Mouse (Mus musculus): ENCODE measurements around the gene Anxa3. TPM values are rescaled to one million over a fixed set of nuclear protein-coding genes. Genes with fewer than 3 reads are reported as not detected.

The Anxa3 gene
- polyA plus RNA-seq, 1 experiment = 93.3 TPM

- no peak for TF ChIP-seq MYOD1 (IDR thresholded peaks at IDR 0.05; ENCODE audit: control insufficient read depth in 1 of 3, insufficient read length in 2 of 3, low read depth in 2 of 3)
- TF ChIP-seq TCF3 (IDR thresholded peaks at IDR 0.05; ENCODE audit: insufficient read length, low read depth) = no peak
- no peak for TF ChIP-seq TCF12 (IDR thresholded peaks at IDR 0.05; ENCODE audit: insufficient read depth, poor library complexity, severe bottlenecking)
- TF ChIP-seq E2F4 (IDR thresholded peaks at IDR 0.05; ENCODE audit: insufficient read depth) = no peak
- no peak for TF ChIP-seq REST (IDR thresholded peaks at IDR 0.05; ENCODE audit: insufficient read depth, insufficient read length)
- TF ChIP-seq USF1 (IDR thresholded peaks at IDR 0.05; ENCODE audit: low read depth) = no peak
- TF ChIP-seq POLR2A (IDR thresholded peaks at IDR 0.05; ENCODE audit: insufficient read length, low read depth) = no peak
- TF ChIP-seq CEBPB (IDR thresholded peaks at IDR 0.05; ENCODE audit: insufficient read depth, poor library complexity, severe bottlenecking) = no peak
- TF ChIP-seq SRF (IDR thresholded peaks at IDR 0.05; ENCODE audit: control insufficient read depth, insufficient read length, low read depth) = no peak
- TF ChIP-seq MYOG (IDR thresholded peaks at IDR 0.05; ENCODE audit: control insufficient read depth in 1 of 3, insufficient read depth in 1 of 3, insufficient read length in 2 of 3, low read depth in 2 of 3) = no peak
- TF ChIP-seq POLR2AphosphoS2 (IDR thresholded peaks at IDR 0.05; ENCODE audit: insufficient read length, low read depth) = no peak
- no peak for TF ChIP-seq MAX (IDR thresholded peaks at IDR 0.05; ENCODE audit: low read depth)
- no peaks in the 10 kb centered on the region for H3K27me3 ChIP-seq (ENCODE audit: control insufficient read depth, insufficient read depth, insufficient read length)
- H3K36me3 ChIP-seq (ENCODE audit: control insufficient read depth, insufficient read depth) = no peaks in the 10 kb centered on the region
- H3K4me2 ChIP-seq (ENCODE audit: low read depth) = no peak overlapping the region
- no peak overlapping the region for H3K4me3 ChIP-seq
- no peak overlapping the region for H3ac ChIP-seq (ENCODE audit: control insufficient read depth, insufficient read length)
- H3K79me2 ChIP-seq (ENCODE audit: control insufficient read depth, insufficient read depth) = no peaks in the 10 kb centered on the region
These were observed 75.8 kb downstream of the Anxa3 start for GRCm38 (mm10) chr5:96868893-96869292.

- no peaks in the 10 kb centered on the region for H3K36me3 ChIP-seq (ENCODE audit: control insufficient read depth, insufficient read depth)
- no peaks in the 10 kb centered on the region for H3K27me3 ChIP-seq (ENCODE audit: control insufficient read depth, insufficient read depth, insufficient read length)
- H3ac ChIP-seq (ENCODE audit: control insufficient read depth, insufficient read length) = no peak overlapping the region
- no peak overlapping the region for H3K4me3 ChIP-seq
- H3K4me2 ChIP-seq (ENCODE audit: low read depth) = no peak overlapping the region
- no peaks in the 10 kb centered on the region for H3K79me2 ChIP-seq (ENCODE audit: control insufficient read depth, insufficient read depth)
- TF ChIP-seq MYOD1 (IDR thresholded peaks at IDR 0.05; ENCODE audit: control insufficient read depth in 1 of 3, insufficient read length in 2 of 3, low read depth in 2 of 3) (no peak), REST (IDR thresholded peaks at IDR 0.05; ENCODE audit: insufficient read depth, insufficient read length) (no peak), MAX (IDR thresholded peaks at IDR 0.05; ENCODE audit: low read depth) (no peak), POLR2A (IDR thresholded peaks at IDR 0.05; ENCODE audit: insufficient read length, low read depth) (no peak), TCF12 (IDR thresholded peaks at IDR 0.05; ENCODE audit: insufficient read depth, poor library complexity, severe bottlenecking) (no peak), TCF3 (IDR thresholded peaks at IDR 0.05; ENCODE audit: insufficient read length, low read depth) (no peak), POLR2AphosphoS2 (IDR thresholded peaks at IDR 0.05; ENCODE audit: insufficient read length, low read depth) (no peak), USF1 (IDR thresholded peaks at IDR 0.05; ENCODE audit: low read depth) (no peak), CEBPB (IDR thresholded peaks at IDR 0.05; ENCODE audit: insufficient read depth, poor library complexity, severe bottlenecking) (no peak)
These were observed 77.9 kb downstream of the Anxa3 start for GRCm38 (mm10) chr5:96870996-96871395.

- Histone ChIP-seq H3K27me3 (ENCODE audit: control insufficient read depth, insufficient read depth, insufficient read length) (no peaks in the 10 kb centered on the region), H3K79me2 (ENCODE audit: control insufficient read depth, insufficient read depth) (no peaks in the 10 kb centered on the region), H3K36me3 (ENCODE audit: control insufficient read depth, insufficient read depth) (no peaks in the 10 kb centered on the region), H3K4me3 (no peak overlapping the region), H3ac (ENCODE audit: control insufficient read depth, insufficient read length) (no peak overlapping the region), H3K4me2 (ENCODE audit: low read depth) (no peak overlapping the region)
- TF ChIP-seq TCF12 (IDR thresholded peaks at IDR 0.05; ENCODE audit: insufficient read depth, poor library complexity, severe bottlenecking) = no peak
These were observed 85.0 kb downstream of the Anxa3 start for GRCm38 (mm10) chr5:96878178-96878577.

GRCm38 (mm10) chr5:96878851-96879540 lies 85.9 kb downstream of the Anxa3 start:
- Histone ChIP-seq H3K79me2 (ENCODE audit: control insufficient read depth, insufficient read depth) (no peaks in the 10 kb centered on the region), H3ac (ENCODE audit: control insufficient read depth, insufficient read length) (no peak overlapping the region), H3K4me3 (no peak overlapping the region), H3K36me3 (ENCODE audit: control insufficient read depth, insufficient read depth) (no peaks in the 10 kb centered on the region), H3K4me2 (ENCODE audit: low read depth) (no peak overlapping the region), H3K27me3 (ENCODE audit: control insufficient read depth, insufficient read depth, insufficient read length) (no peaks in the 10 kb centered on the region)
- no peak for TF ChIP-seq USF1 (IDR thresholded peaks at IDR 0.05; ENCODE audit: low read depth)
- TF ChIP-seq SRF (IDR thresholded peaks at IDR 0.05; ENCODE audit: control insufficient read depth, insufficient read length, low read depth) = no peak
- no peak for TF ChIP-seq POLR2AphosphoS2 (IDR thresholded peaks at IDR 0.05; ENCODE audit: insufficient read length, low read depth)
- TF ChIP-seq MAX (IDR thresholded peaks at IDR 0.05; ENCODE audit: low read depth) = no peak
- TF ChIP-seq POLR2A (IDR thresholded peaks at IDR 0.05; ENCODE audit: insufficient read length, low read depth) = no peak
- TF ChIP-seq MYOG (IDR thresholded peaks at IDR 0.05; ENCODE audit: control insufficient read depth in 1 of 3, insufficient read depth in 1 of 3, insufficient read length in 2 of 3, low read depth in 2 of 3) = no peak
- no peak for TF ChIP-seq MYOD1 (IDR thresholded peaks at IDR 0.05; ENCODE audit: control insufficient read depth in 1 of 3, insufficient read length in 2 of 3, low read depth in 2 of 3)
- TF ChIP-seq E2F4 (IDR thresholded peaks at IDR 0.05; ENCODE audit: insufficient read depth) = no peak
- no peak for TF ChIP-seq CEBPB (IDR thresholded peaks at IDR 0.05; ENCODE audit: insufficient read depth, poor library complexity, severe bottlenecking)
- no peak for TF ChIP-seq TCF12 (IDR thresholded peaks at IDR 0.05; ENCODE audit: insufficient read depth, poor library complexity, severe bottlenecking)
- TF ChIP-seq TCF3 (IDR thresholded peaks at IDR 0.05; ENCODE audit: insufficient read length, low read depth) = no peak
- no peak for TF ChIP-seq REST (IDR thresholded peaks at IDR 0.05; ENCODE audit: insufficient read depth, insufficient read length)

GRCm38 (mm10) chr5:96880231-96880630 lies 87.1 kb downstream of the Anxa3 start:
- H3K4me3 ChIP-seq = no peak overlapping the region
- H3K4me2 ChIP-seq (ENCODE audit: low read depth) = no peak overlapping the region
- H3K36me3 ChIP-seq (ENCODE audit: control insufficient read depth, insufficient read depth) = no peaks in the 10 kb centered on the region
- H3K27me3 ChIP-seq (ENCODE audit: control insufficient read depth, insufficient read depth, insufficient read length) = no peaks in the 10 kb centered on the region
- H3ac ChIP-seq (ENCODE audit: control insufficient read depth, insufficient read length) = no peak overlapping the region
- no peak for TF ChIP-seq SRF (IDR thresholded peaks at IDR 0.05; ENCODE audit: control insufficient read depth, insufficient read length, low read depth)
- TF ChIP-seq MYOG (IDR thresholded peaks at IDR 0.05; ENCODE audit: control insufficient read depth in 1 of 3, insufficient read depth in 1 of 3, insufficient read length in 2 of 3, low read depth in 2 of 3) = no peak
- no peak for TF ChIP-seq TCF12 (IDR thresholded peaks at IDR 0.05; ENCODE audit: insufficient read depth, poor library complexity, severe bottlenecking)
- no peak for TF ChIP-seq POLR2A (IDR thresholded peaks at IDR 0.05; ENCODE audit: insufficient read length, low read depth)
- no peak for TF ChIP-seq MYOD1 (IDR thresholded peaks at IDR 0.05; ENCODE audit: control insufficient read depth in 1 of 3, insufficient read length in 2 of 3, low read depth in 2 of 3)
- no peak for TF ChIP-seq MAX (IDR thresholded peaks at IDR 0.05; ENCODE audit: low read depth)
- TF ChIP-seq USF1 (IDR thresholded peaks at IDR 0.05; ENCODE audit: low read depth) = no peak
- no peak for TF ChIP-seq CEBPB (IDR thresholded peaks at IDR 0.05; ENCODE audit: insufficient read depth, poor library complexity, severe bottlenecking)
- TF ChIP-seq E2F4 (IDR thresholded peaks at IDR 0.05; ENCODE audit: insufficient read depth) = no peak
- no peak for TF ChIP-seq POLR2AphosphoS2 (IDR thresholded peaks at IDR 0.05; ENCODE audit: insufficient read length, low read depth)
- no peaks in the 10 kb centered on the region for H3K79me2 ChIP-seq (ENCODE audit: control insufficient read depth, insufficient read depth)
